Mouse (Mus musculus) midbrain, embryonic 10.5 days (tissue): ENCODE results near the gene Tanc2. TPM values are rescaled to one million over a fixed set of nuclear protein-coding genes. Genes with fewer than 3 reads are reported as not detected.

Experiments
- DNase-seq: peaks from one replicate; pipeline ENCODE4 v3.0.0-alpha.2; 2017; ENCODE audit warnings: low spot score
- H3K27ac ChIP-seq: fragments of 300-500 bp; sonication (generic); replicated peaks from 2 replicates; pipeline ENCODE4 v1.5.1; 2016; ENCODE audit warnings: mild to moderate bottlenecking
- H3K27me3 ChIP-seq: fragments of 300-500 bp; sonication (generic); 2 replicates; pipeline ENCODE4 v1.6.1; 2016; ENCODE audit warnings: low read depth, mild to moderate bottlenecking; ENCODE audit not compliant: poor library complexity, severe bottlenecking
- H3K36me3 ChIP-seq: fragments of 300-500 bp; sonication (generic); 2 replicates; pipeline ENCODE4 v1.6.1; 2016; ENCODE audit warnings: mild to moderate bottlenecking, moderate library complexity
- H3K4me1 ChIP-seq: fragments of 300-500 bp; sonication (generic); 2 replicates; pipeline ENCODE4 v1.6.1; 2016
- H3K4me3 ChIP-seq: fragments of 300-500 bp; sonication (generic); 2 replicates; pipeline ENCODE4 v1.5.1; 2016; ENCODE audit warnings: mild to moderate bottlenecking, moderate library complexity
- H3K9me3 ChIP-seq: fragments of 300-500 bp; sonication (generic); replicated peaks from 2 replicates; pipeline ENCODE4 v1.6.1; 2016; ENCODE audit warnings: mild to moderate bottlenecking
- WGBS: fragments of 180-500 bp; shearing (Covaris S2); methylation state at CpG from one replicate; pipeline ENCODE4 v1.1.7; 2016; 5-methylcytosine and 5-hydroxymethylcytosine counted together
- polyA plus RNA-seq: library from polyadenylated mRNA; unstranded; fragments of >200 nt; fragmentation: Nextera tagmentation; extraction: Ambion mirVana; gene quantifications from 2 replicates; pipeline ENCODE4 v1.2.1, GENCODE M21; 2016

The Tanc2 gene
- polyA plus RNA-seq, 1 experiment from 2014 or later: 5.3 TPM

DNA sequence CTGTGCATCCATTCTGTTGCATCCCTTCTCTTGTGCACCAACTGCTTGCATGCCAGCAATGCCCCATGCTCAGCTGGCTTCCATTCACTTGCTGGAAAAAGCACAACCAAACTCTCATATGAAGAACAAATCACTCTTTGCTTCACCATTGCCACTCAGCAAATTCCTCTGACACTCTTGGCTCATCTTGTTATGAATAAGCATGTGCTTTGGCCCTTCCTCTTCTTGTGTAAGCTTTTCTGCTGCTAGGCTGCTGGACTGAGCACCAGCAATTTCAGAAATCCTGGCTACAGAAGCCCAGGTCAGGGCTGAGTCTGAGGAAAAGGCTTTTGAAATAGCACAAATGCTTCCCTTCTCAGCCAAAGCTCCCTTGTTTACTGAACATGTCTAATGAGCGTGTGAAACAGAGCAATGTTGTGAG is 22.6 kb upstream of the Tanc2 start:
- DNase-seq: no peak
- no peaks in the 10 kb centered on the region for H3K9me3 ChIP-seq
- H3K4me1 ChIP-seq: no peaks in the 10 kb centered on the region; the same call in none of the 2 replicates
- H3K36me3 ChIP-seq: no peaks in the 10 kb centered on the region
- 75% methylated on average over 1 of the region's 1 CpGs for WGBS
- no peaks in the 10 kb centered on the region for H3K27me3 ChIP-seq
- H3K4me3 ChIP-seq: no peak overlapping the region
- 0 out of 2 replicates have a peak overlapping the region, but pooled peaks have one; percentile 9 for H3K27ac ChIP-seq

DNA sequence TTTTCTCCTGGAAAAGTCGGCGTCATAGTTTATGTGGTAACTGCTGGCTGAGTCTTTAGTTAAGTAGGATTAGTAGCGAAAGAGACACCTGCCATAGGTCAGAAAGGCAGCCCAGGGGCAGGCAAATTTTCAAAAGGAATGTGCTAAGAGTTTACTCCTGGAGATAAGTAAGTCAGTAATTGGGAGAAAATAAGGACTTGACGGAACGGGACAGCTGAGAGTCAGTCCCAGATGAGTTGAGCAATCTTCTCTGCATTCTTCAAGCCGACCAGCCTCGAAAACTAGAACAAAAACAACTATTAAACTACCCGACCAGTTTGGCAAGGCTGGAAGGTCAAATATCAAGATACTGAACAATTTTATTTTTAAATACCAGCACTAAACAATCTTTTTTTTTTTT is 17.8 kb upstream of the Tanc2 start:
- no peaks in the 10 kb centered on the region; the same call in none of the 2 replicates for H3K4me1 ChIP-seq
- no peak overlapping the region for H3K27ac ChIP-seq
- H3K27me3 ChIP-seq: no peaks in the 10 kb centered on the region
- WGBS: 72% methylated on average over 8 of the region's 8 CpGs
- no peak overlapping the region for H3K4me3 ChIP-seq
- no peaks in the 10 kb centered on the region for H3K9me3 ChIP-seq
- DNase-seq: no peak
- no peaks in the 10 kb centered on the region for H3K36me3 ChIP-seq

DNA sequence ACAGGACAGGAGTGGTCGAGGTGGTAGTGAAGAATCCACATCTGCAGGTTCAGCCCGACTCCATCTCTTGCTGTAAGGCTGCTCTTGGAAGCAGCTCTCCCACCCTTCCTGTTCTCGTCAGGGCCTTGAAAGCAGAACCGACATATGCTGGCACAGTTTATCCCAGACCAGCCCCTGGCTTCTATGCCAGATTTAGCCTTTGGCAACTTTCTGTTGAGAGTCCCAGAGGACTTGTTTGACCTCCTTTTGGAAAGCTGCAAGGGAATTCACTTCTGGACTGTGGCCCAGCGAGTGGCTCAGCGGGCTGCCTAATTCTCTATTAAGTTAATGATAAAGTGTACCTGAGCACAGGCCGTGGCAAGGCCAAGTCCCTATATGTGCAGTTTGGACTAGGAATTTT is 15.5 kb upstream of the Tanc2 start:
- DNase-seq: no peak
- 84% methylated on average over 7 of the region's 7 CpGs for WGBS
- H3K27me3 ChIP-seq: no peaks in the 10 kb centered on the region

DNA sequence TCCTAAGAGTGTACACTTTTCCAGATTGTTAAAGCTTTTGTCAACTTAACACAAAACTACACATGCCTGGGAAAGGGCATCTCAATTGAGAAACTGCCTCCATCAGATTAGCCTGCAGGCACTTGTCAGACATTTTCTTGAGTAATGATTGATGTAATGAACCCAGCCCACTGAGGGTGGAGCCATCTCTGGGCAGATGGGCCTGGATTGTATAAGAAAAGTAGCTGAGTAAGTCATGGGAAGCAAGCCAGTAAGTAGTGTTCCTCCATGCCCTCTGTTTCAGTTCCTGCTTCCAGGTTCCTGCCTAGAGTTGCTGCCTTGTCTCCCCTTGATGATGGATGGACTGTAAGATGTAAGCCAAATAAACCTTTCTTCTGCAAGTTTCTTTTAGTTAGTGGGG is 12.6 kb upstream of the Tanc2 start:
- Histone ChIP-seq H3K27ac (no peak overlapping the region), H3K27me3 (no peaks in the 10 kb centered on the region), H3K4me1 (no peaks in the 10 kb centered on the region), H3K4me3 (no peak overlapping the region), H3K9me3 (peaks cover 8% of the 10 kb centered on the region), H3K36me3 (no peaks in the 10 kb centered on the region)
- DNase-seq: no peak

More for the DNA sequence above, 15.5 kb upstream of the Tanc2 start:
- no peaks in the 10 kb centered on the region for H3K4me1 ChIP-seq
- H3K9me3 ChIP-seq: no peaks in the 10 kb centered on the region
- H3K27ac ChIP-seq: no peak overlapping the region
- no peaks in the 10 kb centered on the region for H3K36me3 ChIP-seq
- no peak overlapping the region for H3K4me3 ChIP-seq

DNA sequence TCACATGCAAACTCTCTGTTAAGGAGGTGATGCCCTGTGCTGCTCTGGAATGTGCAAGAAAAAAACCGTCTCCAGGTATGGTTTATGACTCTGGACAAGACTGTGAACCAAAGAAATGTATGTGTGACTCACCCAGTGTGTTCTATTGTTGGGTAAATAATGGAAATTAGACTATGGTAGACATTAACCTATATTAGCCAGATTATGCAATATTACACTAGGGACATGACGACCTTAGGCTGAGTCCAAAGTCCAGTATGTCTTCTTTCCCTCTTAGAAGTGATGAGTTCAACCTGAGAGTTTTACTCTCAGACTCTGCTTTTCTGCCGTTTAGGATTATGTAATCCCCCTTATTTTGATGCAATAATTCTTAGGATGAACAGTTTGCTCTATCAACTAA is 7.8 kb upstream of the Tanc2 start:
- Histone ChIP-seq H3K36me3 (no peaks in the 10 kb centered on the region), H3K4me3 (no peak overlapping the region), H3K27me3 (no peaks in the 10 kb centered on the region), H3K9me3 (peaks cover 8% of the 10 kb centered on the region), H3K27ac (no peak overlapping the region), H3K4me1 (no peaks in the 10 kb centered on the region)
- no peak for DNase-seq
- WGBS: 92% methylated on average over 3 of the region's 3 CpGs

DNA sequence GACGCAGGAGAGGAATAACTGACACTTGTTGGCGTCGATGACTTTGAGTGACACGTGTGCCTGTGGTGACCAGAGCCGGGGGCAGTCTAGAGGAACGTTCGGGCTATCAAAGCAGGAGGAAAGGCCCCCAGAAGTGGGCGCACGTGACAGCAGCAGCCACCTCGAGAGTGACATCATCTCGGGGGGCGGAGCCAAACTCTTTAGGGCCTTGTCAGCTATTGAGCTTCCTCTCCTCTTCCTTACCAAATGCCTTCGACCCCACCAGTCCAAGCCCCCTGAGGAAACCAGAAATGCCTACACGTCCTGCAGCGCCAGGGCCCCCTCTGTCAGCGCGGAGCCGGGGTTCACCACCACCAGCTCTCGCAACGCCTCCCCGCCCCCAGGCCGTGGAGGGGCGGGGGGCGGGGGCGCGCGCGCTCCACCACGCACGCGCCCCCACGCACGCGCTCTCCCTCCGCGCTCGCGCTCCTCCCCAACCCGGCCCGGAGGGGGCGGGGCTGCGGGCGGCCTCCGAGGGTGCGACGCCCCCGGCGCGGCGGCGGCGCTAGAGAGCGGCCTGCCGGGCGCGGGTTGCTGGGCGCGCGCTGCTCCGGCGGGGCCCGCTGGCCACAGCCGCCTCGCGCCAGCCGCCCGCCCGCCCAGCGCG is 432 bp upstream of the Tanc2 start:
- WGBS: under 1% methylated on average over 69 of the region's 70 CpGs
- H3K27me3 ChIP-seq: peaks cover 9% of the 10 kb centered on the region
- DNase-seq: peak; percentile 88
- H3K4me3 ChIP-seq: peak overlapping the region; percentile 87
- H3K27ac ChIP-seq: peak overlapping the region; percentile 95
- no peaks in the 10 kb centered on the region for H3K9me3 ChIP-seq
- H3K36me3 ChIP-seq: no peaks in the 10 kb centered on the region
- peaks cover 23% of the 10 kb centered on the region for H3K4me1 ChIP-seq

DNA sequence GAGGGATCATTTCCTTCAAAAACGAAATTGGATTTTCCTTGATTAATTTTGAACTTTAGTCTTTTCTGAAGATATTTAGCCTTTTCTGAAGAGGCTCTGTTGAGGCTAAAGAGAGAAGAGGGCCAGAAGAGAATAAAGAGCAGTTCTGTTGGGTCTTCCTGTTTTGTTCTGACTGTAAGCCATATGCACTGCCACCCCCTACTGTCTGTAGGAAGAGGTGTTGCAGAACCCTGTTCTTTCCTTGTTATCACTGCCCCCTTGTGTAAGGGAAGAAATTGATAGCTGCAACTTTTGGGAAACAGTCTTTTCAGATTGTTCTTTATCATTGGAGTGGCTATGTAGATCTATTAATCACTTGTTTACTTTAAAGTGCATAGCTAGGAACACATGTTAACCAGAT is 2.1 kb downstream of the Tanc2 start:
- H3K36me3 ChIP-seq: no peaks in the 10 kb centered on the region
- 43% methylated on average over 1 of the region's 1 CpGs for WGBS
- no peak overlapping the region for H3K27ac ChIP-seq
- H3K27me3 ChIP-seq: peaks cover 9% of the 10 kb centered on the region
- peaks cover 23% of the 10 kb centered on the region for H3K4me1 ChIP-seq
- DNase-seq: no peak
- no peaks in the 10 kb centered on the region for H3K9me3 ChIP-seq
- no peak overlapping the region for H3K4me3 ChIP-seq

DNA sequence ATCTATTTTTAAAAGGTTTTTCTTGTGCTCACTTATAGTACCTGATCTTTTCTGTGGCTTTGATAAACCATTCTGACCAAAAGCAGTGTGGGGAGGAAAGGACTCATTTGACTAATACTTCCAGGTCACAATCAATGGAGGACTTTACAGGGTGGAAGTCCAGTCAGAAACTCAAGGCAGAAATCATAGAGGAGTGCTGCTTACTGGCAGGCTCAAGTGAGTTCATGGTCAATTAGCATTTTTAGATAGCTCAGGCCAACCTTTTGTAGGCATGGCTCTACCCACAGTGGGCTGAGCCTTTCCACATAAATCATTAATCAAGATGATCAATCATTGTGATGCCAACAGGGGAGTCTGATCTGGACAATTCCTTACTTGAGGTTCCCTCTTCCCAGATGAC is 12.4 kb downstream of the Tanc2 start:
- peaks cover 4% of the 10 kb centered on the region for H3K4me1 ChIP-seq
- no peak for DNase-seq

DNA sequence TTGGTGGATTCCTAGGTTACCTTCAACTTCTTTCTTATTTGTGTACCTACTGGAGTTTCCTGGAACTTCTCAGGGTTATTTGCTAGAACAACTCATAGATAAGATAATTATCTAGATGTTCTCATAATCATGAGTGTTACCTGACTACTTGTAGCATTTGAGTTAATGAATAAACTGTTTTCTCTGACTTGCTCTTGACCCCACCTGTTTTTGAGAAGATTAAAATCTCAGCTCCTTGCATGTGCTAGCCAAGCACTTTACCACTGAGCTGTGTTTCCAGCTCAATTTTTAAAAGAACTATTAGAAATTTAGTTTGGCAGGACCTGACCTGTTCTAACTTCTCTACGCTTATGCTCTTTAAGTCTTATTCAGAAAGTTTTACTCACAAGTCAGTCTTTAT is 36.4 kb downstream of the Tanc2 start:
- Histone ChIP-seq H3K9me3 (no peaks in the 10 kb centered on the region), H3K4me3 (no peak overlapping the region), H3K27me3 (no peaks in the 10 kb centered on the region), H3K4me1 (no peaks in the 10 kb centered on the region), H3K36me3 (no peaks in the 10 kb centered on the region), H3K27ac (no peak overlapping the region)
- 93% methylated on average over 1 of the region's 1 CpGs for WGBS
- no peak for DNase-seq

More for the DNA sequence above, 12.4 kb downstream of the Tanc2 start:
- Histone ChIP-seq H3K36me3 (no peaks in the 10 kb centered on the region), H3K4me3 (no peak overlapping the region), H3K27ac (no peak overlapping the region), H3K27me3 (no peaks in the 10 kb centered on the region), H3K9me3 (no peaks in the 10 kb centered on the region)

DNA sequence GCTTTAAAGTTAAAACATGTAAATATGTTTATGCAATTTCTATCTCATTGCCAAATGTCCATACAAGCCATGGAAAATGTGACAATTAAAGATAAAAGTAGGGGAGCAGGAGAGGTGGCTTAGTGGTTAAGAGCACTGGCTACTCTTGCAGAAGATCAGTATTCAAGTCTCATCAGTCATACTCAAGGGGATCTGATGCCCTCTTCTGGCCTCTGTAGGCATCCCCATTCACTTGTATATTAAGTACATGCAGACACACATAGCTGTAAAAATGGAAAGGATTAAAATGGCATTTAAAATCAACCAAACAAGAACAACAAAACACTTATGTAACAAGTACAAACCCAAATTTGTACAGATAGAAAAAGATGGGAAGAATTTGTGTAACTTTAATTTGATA is 54.2 kb downstream of the Tanc2 start:
- no peak for DNase-seq

DNA sequence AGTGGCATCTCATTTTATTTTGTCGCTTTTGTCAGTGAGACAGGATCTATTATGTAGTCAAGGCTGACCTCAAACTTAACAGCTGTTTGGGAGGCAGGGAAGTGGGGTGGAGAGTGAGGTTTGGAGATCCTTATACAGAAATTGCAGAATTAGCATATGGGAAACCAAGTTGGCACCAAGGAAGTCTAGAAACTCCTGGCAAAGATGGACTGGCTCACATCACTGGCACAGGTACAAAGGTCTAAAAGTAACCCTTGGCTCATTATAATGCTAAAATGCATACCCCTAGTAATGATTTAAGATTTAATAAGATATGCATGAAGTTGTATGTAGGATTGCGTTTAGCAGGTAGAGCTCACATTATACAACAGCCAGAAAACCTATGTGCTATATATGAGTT is 58.2 kb downstream of the Tanc2 start:
- 95% methylated on average over 2 of the region's 2 CpGs for WGBS
- H3K36me3 ChIP-seq: no peaks in the 10 kb centered on the region
- no peaks in the 10 kb centered on the region for H3K27me3 ChIP-seq
- H3K27ac ChIP-seq: no peak overlapping the region
- no peak overlapping the region for H3K4me3 ChIP-seq
- no peak for DNase-seq
- H3K4me1 ChIP-seq: no peaks in the 10 kb centered on the region
- H3K9me3 ChIP-seq: no peaks in the 10 kb centered on the region

More for the DNA sequence above, 54.2 kb downstream of the Tanc2 start:
- H3K4me1 ChIP-seq: no peaks in the 10 kb centered on the region
- no peaks in the 10 kb centered on the region for H3K27me3 ChIP-seq
- no peak overlapping the region for H3K4me3 ChIP-seq
- H3K9me3 ChIP-seq: no peaks in the 10 kb centered on the region
- no peaks in the 10 kb centered on the region for H3K36me3 ChIP-seq
- H3K27ac ChIP-seq: no peak overlapping the region

DNA sequence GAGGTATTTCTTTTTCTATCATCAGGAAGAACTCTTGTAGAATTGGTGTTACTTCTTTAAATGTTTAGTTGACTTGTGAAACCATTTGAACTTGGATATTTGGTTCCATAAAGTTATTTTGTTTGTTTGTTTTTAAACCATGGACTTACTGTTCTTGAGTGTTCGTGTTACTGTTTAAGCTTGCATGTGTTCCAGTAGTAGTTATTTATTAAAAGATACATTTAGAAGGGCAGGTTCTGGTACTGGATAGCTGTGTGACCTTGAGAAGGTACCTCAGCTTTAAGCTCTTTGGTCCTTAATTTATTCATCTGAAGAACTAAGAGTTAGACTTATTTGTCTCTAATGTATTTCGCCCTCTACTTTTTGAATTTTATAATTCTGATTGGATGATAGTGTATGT is 64.8 kb downstream of the Tanc2 start:
- no peak for DNase-seq
- Histone ChIP-seq H3K9me3 (no peaks in the 10 kb centered on the region), H3K36me3 (no peaks in the 10 kb centered on the region), H3K27ac (no peak overlapping the region), H3K4me1 (no peaks in the 10 kb centered on the region), H3K27me3 (no peaks in the 10 kb centered on the region), H3K4me3 (no peak overlapping the region)
- WGBS: 86% methylated on average over 2 of the region's 2 CpGs

DNA sequence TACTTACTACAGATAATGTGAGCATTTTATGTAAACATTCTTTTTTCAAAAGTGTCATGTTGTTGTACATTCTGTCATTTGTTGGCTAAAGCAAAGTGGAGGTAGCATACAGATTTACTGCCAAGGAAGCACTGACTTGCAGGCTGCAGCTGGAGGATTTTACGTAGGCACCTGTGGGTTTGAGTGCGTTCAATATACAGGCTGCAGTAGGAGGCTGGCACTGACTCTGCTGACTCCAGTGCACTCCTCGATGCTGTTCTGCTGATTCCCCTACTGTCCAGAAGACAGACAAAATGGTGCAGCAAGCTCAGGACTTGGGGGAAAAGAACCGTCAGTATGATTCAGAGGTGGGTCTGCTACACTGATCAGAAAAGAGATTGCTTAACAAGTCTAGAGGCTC is 65.5 kb downstream of the Tanc2 start:
- Histone ChIP-seq H3K36me3 (no peaks in the 10 kb centered on the region), H3K4me3 (no peak overlapping the region), H3K9me3 (no peaks in the 10 kb centered on the region), H3K27me3 (no peaks in the 10 kb centered on the region), H3K27ac (no peak overlapping the region), H3K4me1 (peaks cover 2% of the 10 kb centered on the region; the same call in 1 of the 2 replicates)
- no peak for DNase-seq
- WGBS: 90% methylated on average over 4 of the region's 4 CpGs

DNA sequence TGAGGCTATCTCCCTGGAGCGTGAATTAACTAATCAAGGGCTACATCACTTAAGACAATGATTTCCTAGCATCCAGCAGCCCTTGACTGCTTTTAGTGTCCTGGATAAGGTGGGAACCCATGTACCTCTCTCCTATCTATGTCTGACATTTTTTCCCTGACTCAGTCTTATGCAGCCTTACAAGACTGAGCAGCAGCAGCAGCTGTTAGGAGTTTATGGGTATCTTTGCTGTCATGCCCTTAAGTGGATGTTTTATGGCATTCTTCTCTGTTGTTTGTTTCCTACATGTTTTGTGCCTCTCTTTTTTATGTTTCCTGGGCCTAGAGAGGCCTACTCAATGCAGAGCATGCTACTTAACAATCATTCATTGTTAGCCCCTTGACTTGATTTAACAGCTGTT is 78.1 kb downstream of the Tanc2 start:
- WGBS: 90% methylated on average over 1 of the region's 1 CpGs
- Histone ChIP-seq H3K27ac (no peak overlapping the region), H3K36me3 (no peaks in the 10 kb centered on the region), H3K4me3 (no peak overlapping the region), H3K4me1 (no peaks in the 10 kb centered on the region), H3K27me3 (no peaks in the 10 kb centered on the region), H3K9me3 (no peaks in the 10 kb centered on the region)
- DNase-seq: no peak
